Mouse (Mus musculus) forebrain, embryonic 12.5 days (tissue): ENCODE measurements around the gene Uggt2. TPM values are rescaled to one million over a fixed set of nuclear protein-coding genes. Genes with fewer than 3 reads are reported as not detected.

Source experiments
- ATAC-seq: fragments of 200-750 bp; cut with Nextera tagmentation; 2 replicates; pipeline ENCODE4 v1.8.0; 2017; ENCODE audit warnings: moderate TSS enrichment; ENCODE audit not compliant: low FRiP score
- H3K27ac ChIP-seq: fragments of 300-500 bp; sonication (generic); 2 replicates; pipeline ENCODE4 v1.5.1; 2016; ENCODE audit warnings: mild to moderate bottlenecking
- H3K27me3 ChIP-seq: fragments of 300-500 bp; sonication (generic); 2 replicates; pipeline ENCODE4 v1.6.1; 2016; ENCODE audit warnings: mild to moderate bottlenecking
- H3K36me3 ChIP-seq: fragments of 300-500 bp; sonication (generic); replicated peaks from 2 replicates; pipeline ENCODE4 v1.6.1; 2016; ENCODE audit warnings: mild to moderate bottlenecking
- H3K4me1 ChIP-seq: fragments of 300-500 bp; sonication (generic); 2 replicates; pipeline ENCODE4 v1.6.1; 2016
- H3K4me2 ChIP-seq: fragments of 300-500 bp; sonication (generic); 2 replicates; pipeline ENCODE4 v1.6.1; 2016; ENCODE audit warnings: mild to moderate bottlenecking, moderate library complexity
- H3K4me3 ChIP-seq: fragments of 300-500 bp; sonication (generic); replicated peaks from 2 replicates; pipeline ENCODE4 v1.5.1; 2016; ENCODE audit warnings: mild to moderate bottlenecking
- H3K9ac ChIP-seq: fragments of 300-500 bp; sonication (generic); 2 replicates; pipeline ENCODE4 v1.6.1; 2016; ENCODE audit warnings: mild to moderate bottlenecking
- H3K9me3 ChIP-seq: fragments of 300-500 bp; sonication (generic); 2 replicates; pipeline ENCODE4 v1.6.1; 2016
- WGBS: fragments of 180-500 bp; shearing (Covaris S2); methylation state at CpG from one replicate; pipeline ENCODE4 v1.1.7; 2016; 5-methylcytosine and 5-hydroxymethylcytosine counted together
- polyA plus RNA-seq: library from polyadenylated mRNA; unstranded; fragments of >200 nt; fragmentation: Nextera tagmentation; extraction: Ambion mirVana; gene quantifications from 2 replicates; pipeline ENCODE4 v1.2.1, GENCODE M21; 2016

Gene Uggt2
- polyA plus RNA-seq: 20.4 and 25.8 TPM in 2 replicates

GRCm38 (mm10) chr14:119098851-119099569 is at the start of gene Uggt2:
Gene Uggt2, minus strand, starts transcription at chr14:119099430.
- under 1% methylated on average over 71 of the region's 72 CpGs for WGBS
- ATAC-seq: peak; percentile 96

GRCm38 (mm10) chr14:119139381-119139950 is 40.2 kb upstream of the Uggt2 start:
- Histone ChIP-seq H3K36me3 (no peaks in the 10 kb centered on the region), H3K4me2 (peak overlapping the region; percentile 98; the same call in 1 of the 2 replicates), H3K9me3 (no peaks in the 10 kb centered on the region), H3K4me1 (peaks cover 12% of the 10 kb centered on the region), H3K9ac (no peak overlapping the region), H3K4me3 (peak overlapping the region; percentile 66), H3K27ac (no peak overlapping the region), H3K27me3 (peaks cover 53% of the 10 kb centered on the region)
- no peak for ATAC-seq
- 41% methylated on average over 9 of the region's 9 CpGs for WGBS

More at GRCm38 (mm10) chr14:119098851-119099569, at the start of gene Uggt2:
- 0 out of 2 replicates have a peak, but pooled peaks cover 3% of the 10 kb centered on the region for H3K36me3 ChIP-seq
- no peaks in the 10 kb centered on the region for H3K9me3 ChIP-seq
- H3K27me3 ChIP-seq: no peaks in the 10 kb centered on the region
- H3K9ac ChIP-seq: peak within 1 kb of the TSS; percentile 91
- H3K27ac ChIP-seq: peak within 1 kb of the TSS; percentile 80
- H3K4me2 ChIP-seq: peak within 1 kb of the TSS; percentile 71
- peaks cover 14% of the 10 kb centered on the region for H3K4me1 ChIP-seq
- peak within 1 kb of the TSS; percentile 84 for H3K4me3 ChIP-seq

GRCm38 (mm10) chr14:119138786-119139100 is 39.5 kb upstream of the Uggt2 start:
- ATAC-seq: no peak
- peaks cover 53% of the 10 kb centered on the region for H3K27me3 ChIP-seq

GRCm38 (mm10) chr14:119137906-119138785 is 38.9 kb upstream of the Uggt2 start, which contains the start of gene Hs6st3:
Gene Hs6st3, plus strand, starts transcription at chr14:119138341.
- peak within 1 kb of the TSS; percentile 66 for H3K4me3 ChIP-seq
- H3K4me2 ChIP-seq: peak within 1 kb of the TSS; percentile 98
- H3K27ac ChIP-seq: no peak within 1 kb of the TSS
- peaks cover 53% of the 10 kb centered on the region for H3K27me3 ChIP-seq
- peak within 1 kb of the TSS; percentile 63 for H3K9ac ChIP-seq
- WGBS: under 1% methylated on average over 100 of the region's 100 CpGs
- H3K36me3 ChIP-seq: no peaks in the 10 kb centered on the region
- ATAC-seq: peak; percentile 51
- peaks cover 12% of the 10 kb centered on the region for H3K4me1 ChIP-seq
- H3K9me3 ChIP-seq: no peaks in the 10 kb centered on the region

More at GRCm38 (mm10) chr14:119138786-119139100, 39.5 kb upstream of the Uggt2 start:
- 1% methylated on average over 20 of the region's 20 CpGs for WGBS
- peak overlapping the region; percentile 98 for H3K4me2 ChIP-seq
- peak overlapping the region; percentile 63; the same call in 1 of the 2 replicates for H3K9ac ChIP-seq
- peak overlapping the region; percentile 66 for H3K4me3 ChIP-seq
- no peaks in the 10 kb centered on the region for H3K36me3 ChIP-seq
- H3K27ac ChIP-seq: no peak overlapping the region
- peaks cover 12% of the 10 kb centered on the region for H3K4me1 ChIP-seq
- H3K9me3 ChIP-seq: no peaks in the 10 kb centered on the region

- H3K9me3 ChIP-seq: no peaks in the 10 kb centered on the region
- no peak overlapping the region for H3K27ac ChIP-seq
- H3K4me1 ChIP-seq: peaks cover 12% of the 10 kb centered on the region
- peak overlapping the region; percentile 66 for H3K4me3 ChIP-seq
- WGBS: under 1% methylated on average over 36 of the region's 38 CpGs
- ATAC-seq: peak; percentile 90
- peaks cover 53% of the 10 kb centered on the region for H3K27me3 ChIP-seq
- no peaks in the 10 kb centered on the region for H3K36me3 ChIP-seq
- H3K4me2 ChIP-seq: peak overlapping the region; percentile 98
- H3K9ac ChIP-seq: peak overlapping the region; percentile 63
These were observed 38.3 kb upstream of the Uggt2 start for GRCm38 (mm10) chr14:119137512-119137905.

- Histone ChIP-seq H3K4me1 (peaks cover 4% of the 10 kb centered on the region; the same call in 1 of the 2 replicates), H3K4me2 (no peak overlapping the region), H3K9me3 (no peaks in the 10 kb centered on the region), H3K27ac (no peak overlapping the region), H3K27me3 (no peaks in the 10 kb centered on the region), H3K9ac (no peak overlapping the region), H3K36me3 (no peaks in the 10 kb centered on the region), H3K4me3 (no peak overlapping the region)
- 97% methylated on average over 2 of the region's 2 CpGs for WGBS
- ATAC-seq: peak; percentile 18; the same call in 1 of the 2 replicates
These were observed 28.1 kb upstream of the Uggt2 start for GRCm38 (mm10) chr14:119127330-119127729.

- ATAC-seq: no peak
- no peaks in the 10 kb centered on the region for H3K36me3 ChIP-seq
- no peak overlapping the region for H3K4me3 ChIP-seq
- H3K9ac ChIP-seq: no peak overlapping the region
- peaks cover 4% of the 10 kb centered on the region; the same call in 1 of the 2 replicates for H3K4me1 ChIP-seq
- H3K27ac ChIP-seq: no peak overlapping the region
- no peak overlapping the region for H3K4me2 ChIP-seq
- H3K27me3 ChIP-seq: peaks cover 8% of the 10 kb centered on the region; the same call in 1 of the 2 replicates
- no peaks in the 10 kb centered on the region for H3K9me3 ChIP-seq
- 47% methylated on average over 4 of the region's 4 CpGs for WGBS
These were observed 26.6 kb upstream of the Uggt2 start for GRCm38 (mm10) chr14:119125840-119126239.

GRCm38 (mm10) chr14:119124061-119124460 is 24.8 kb upstream of the Uggt2 start:
- Histone ChIP-seq H3K27me3 (peaks cover 8% of the 10 kb centered on the region; the same call in 1 of the 2 replicates), H3K9ac (no peak overlapping the region), H3K4me3 (peak overlapping the region; percentile 38; the same call in 1 of the 2 replicates), H3K27ac (no peak overlapping the region), H3K4me1 (peaks cover 4% of the 10 kb centered on the region; the same call in 1 of the 2 replicates), H3K36me3 (no peaks in the 10 kb centered on the region), H3K9me3 (no peaks in the 10 kb centered on the region), H3K4me2 (peak overlapping the region; percentile 59)
- ATAC-seq: peak; percentile 85
- 22% methylated on average over 3 of the region's 3 CpGs for WGBS

- H3K27ac ChIP-seq: no peak overlapping the region
- H3K4me2 ChIP-seq: peak overlapping the region; percentile 59
- H3K9me3 ChIP-seq: no peaks in the 10 kb centered on the region
- peak overlapping the region; percentile 38 for H3K4me3 ChIP-seq
- H3K27me3 ChIP-seq: peaks cover 8% of the 10 kb centered on the region; the same call in 1 of the 2 replicates
- WGBS: 5% methylated on average over 12 of the region's 12 CpGs
- no peaks in the 10 kb centered on the region for H3K36me3 ChIP-seq
- ATAC-seq: peak; percentile 65; the same call in 1 of the 2 replicates
- peak overlapping the region; percentile 33; the same call in 1 of the 2 replicates for H3K9ac ChIP-seq
- peaks cover 4% of the 10 kb centered on the region; the same call in 1 of the 2 replicates for H3K4me1 ChIP-seq
These were observed 24.4 kb upstream of the Uggt2 start for GRCm38 (mm10) chr14:119123582-119123981.

- Histone ChIP-seq H3K36me3 (no peaks in the 10 kb centered on the region), H3K4me2 (no peak overlapping the region), H3K4me3 (no peak overlapping the region), H3K27me3 (no peaks in the 10 kb centered on the region), H3K4me1 (no peaks in the 10 kb centered on the region), H3K9me3 (no peaks in the 10 kb centered on the region), H3K9ac (no peak overlapping the region), H3K27ac (no peak overlapping the region)
- ATAC-seq: no peak
- WGBS: 82% methylated on average over 6 of the region's 6 CpGs
These were observed 13.3 kb upstream of the Uggt2 start for GRCm38 (mm10) chr14:119112558-119112957.

GRCm38 (mm10) chr14:119109776-119110218 is 10.6 kb upstream of the Uggt2 start:
- Histone ChIP-seq H3K36me3 (no peaks in the 10 kb centered on the region), H3K9me3 (no peaks in the 10 kb centered on the region), H3K27me3 (no peaks in the 10 kb centered on the region), H3K4me1 (no peaks in the 10 kb centered on the region), H3K4me2 (no peak overlapping the region), H3K4me3 (no peak overlapping the region), H3K9ac (no peak overlapping the region), H3K27ac (no peak overlapping the region)
- 0 out of 2 replicates have a peak, but pooled peaks have one; percentile 11 for ATAC-seq
- WGBS: 87% methylated on average over 3 of the region's 3 CpGs
